Mouse (Mus musculus): ENCODE data around the gene Asgr1. TPM values are rescaled to one million over a fixed set of nuclear protein-coding genes. Genes with fewer than 3 reads are reported as not detected.

The Asgr1 gene
- total RNA-seq, 4 experiments from 2014 or later = 0.79 to 3.0 (median 0.90) TPM

Small RNA genes within 50 kb of the gene (microRNA-seq; reads per million reads assigned to microRNA genes)
- 5,750 to 6,471 reads per million in 2 experiments for gene Mir324

Other genes starting within 250 kb of the Asgr1 start
- under 1 TPM in 2 of 4 experiments, not detected in 2; 0.17 to 0.47 TPM for gene Tmem102, start 248.5 kb upstream of the Asgr1 start, total RNA-seq (2022)
- not detected for gene Gm39566, start 238.8 kb upstream of the Asgr1 start, total RNA-seq (2022)
- not detected for gene Spem2, start 235.6 kb upstream of the Asgr1 start, total RNA-seq (2022)
- gene Spem1, start 231.9 kb upstream of the Asgr1 start, total RNA-seq (2022) = under 1 TPM in 2 of 4 experiments, not detected in 2; 0.31 to 0.75 TPM
- 100 to 1,000 TPM; 189 to 200 (median 199) TPM for gene Nlgn2, start 216.3 kb upstream of the Asgr1 start, total RNA-seq (2022)
- 100 to 1,000 TPM; 113 to 131 (median 121) TPM for gene Tmem256, start 215.6 kb upstream of the Asgr1 start, total RNA-seq (2022)
- 10 to 100 TPM; 17.1 to 21.8 (median 20.0) TPM for gene Plscr3, start 207.7 kb upstream of the Asgr1 start, total RNA-seq (2022)
- not detected for gene Tnk1, start 195.4 kb upstream of the Asgr1 start, total RNA-seq (2022)
- gene Tmem95, start 176.1 kb upstream of the Asgr1 start, total RNA-seq (2022) = not detected
- 1 to 10 TPM; 1.4 to 2.8 (median 1.6) TPM for gene Kctd11, start 172.7 kb upstream of the Asgr1 start, total RNA-seq (2022)
- under 1 TPM in 2 of 4 experiments, not detected in 2; 0.14 to 0.34 TPM for gene Acap1, start 158.5 kb upstream of the Asgr1 start, total RNA-seq (2022)
- gene 2810408A11Rik, start 153.1 kb upstream of the Asgr1 start, total RNA-seq (2022) = under 1 TPM in 2 of 4 experiments, not detected in 2; 0.64 to 0.72 TPM
- gene Neurl4, start 153.0 kb upstream of the Asgr1 start, total RNA-seq (2022) = 100 to 1,000 TPM in 3 of 4 experiments, 10 to 100 TPM in 1; 92.4 to 126 (median 112) TPM
- gene Gps2, start 140.2 kb upstream of the Asgr1 start, total RNA-seq (2022) = 10 to 100 TPM; 28.2 to 44.5 (median 38.4) TPM
- 100 to 1,000 TPM; 395 to 425 (median 420) TPM for gene Eif5a, start 132.1 kb upstream of the Asgr1 start, total RNA-seq (2022)
- 10 to 100 TPM; 10.6 to 18.7 (median 13.9) TPM for gene Ybx2, start 118.3 kb upstream of the Asgr1 start, total RNA-seq (2022)
- gene Slc2a4, start 105.9 kb upstream of the Asgr1 start, total RNA-seq (2022) = 1 to 10 TPM; 3.0 to 4.6 (median 3.8) TPM
- not detected for gene Cldn7, start 89.3 kb upstream of the Asgr1 start, total RNA-seq (2022)
- 100 to 1,000 TPM; 108 to 123 (median 119) TPM for gene Ctdnep1, start 72.9 kb upstream of the Asgr1 start, total RNA-seq (2022)
- 10 to 100 TPM; 69.7 to 96.0 (median 77.7) TPM for gene Elp5, start 71.6 kb upstream of the Asgr1 start, total RNA-seq (2022)
- gene Gabarap, start 62.9 kb upstream of the Asgr1 start, total RNA-seq (2022) = 100 to 1,000 TPM; 232 to 255 (median 246) TPM
- gene Phf23, start 58.3 kb upstream of the Asgr1 start, total RNA-seq (2022) = 10 to 100 TPM; 45.2 to 59.7 (median 49.7) TPM
- 10 to 100 TPM; 35.4 to 54.0 (median 41.6) TPM for gene Dvl2, start 53.5 kb upstream of the Asgr1 start, total RNA-seq (2022)
- gene Acadvl, start 38.7 kb upstream of the Asgr1 start, total RNA-seq (2022) = 10 to 100 TPM; 60.3 to 69.1 (median 64.8) TPM
- gene Dlg4, start 37.1 kb upstream of the Asgr1 start, total RNA-seq (2022) = 100 to 1,000 TPM; 730 to 858 (median 789) TPM
- gene Asgr2, start 38.6 kb downstream of the Asgr1 start, total RNA-seq (2022) = under 1 TPM in 1 of 4 experiments, not detected in 3; 0.32 TPM
- gene Mgl2, start 76.2 kb downstream of the Asgr1 start, total RNA-seq (2022) = 1 to 10 TPM in 1 of 4 experiments, under 1 TPM in 2, not detected in 1; 0.45 to 1.9 (median 0.52) TPM
- 1 to 10 TPM; 1.1 to 1.8 (median 1.4) TPM for gene Clec10a, start 102.1 kb downstream of the Asgr1 start, total RNA-seq (2022)
- 10 to 100 TPM; 35.6 to 44.8 (median 42.1) TPM for gene Slc16a11, start 158.7 kb downstream of the Asgr1 start, total RNA-seq (2022)
- 1 to 10 TPM; 6.5 to 9.5 (median 7.4) TPM for gene Slc16a13, start 167.0 kb downstream of the Asgr1 start, total RNA-seq (2022)
- gene Bcl6b, start 175.7 kb downstream of the Asgr1 start, total RNA-seq (2022) = 1 to 10 TPM in 1 of 4 experiments, under 1 TPM in 3; 0.91 to 1.9 (median 0.95) TPM
- 10 to 100 TPM; 39.3 to 45.7 (median 42.6) TPM for gene 0610010K14Rik, start 183.8 kb downstream of the Asgr1 start, total RNA-seq (2022)
- 1 to 10 TPM; 2.5 to 8.6 (median 3.5) TPM for gene Gm21988, start 185.7 kb downstream of the Asgr1 start, total RNA-seq (2022)
- gene Rnasek, start 185.8 kb downstream of the Asgr1 start, total RNA-seq (2022) = 100 to 1,000 TPM; 203 to 263 (median 244) TPM
- under 1 TPM; 0.17 to 0.41 (median 0.37) TPM for gene Alox12, start 201.3 kb downstream of the Asgr1 start, total RNA-seq (2022)